Mouse (Mus musculus) gastrocnemius, postnatal 4 days (tissue): Measurements from ENCODE around the gene Bcor. TPM values are rescaled to one million over a fixed set of nuclear protein-coding genes. Genes with fewer than 3 reads are reported as not detected.
A peak's percentile ranks its signal among the peaks of the same experiment; 100 is the strongest.

Experiments
- DNase-seq, 2 experiments: peaks; one replicate each; pipeline ENCODE4 v3.0.0; 2021 to 2022; ENCODE audit warnings: low spot score in 2 of 2, mixed read lengths in 2 of 2
- total RNA-seq, 2 experiments: library from RNA; stranded (reverse); gene quantifications; 2 replicates each; pipeline ENCODE4 v1.2.3; 2021

Bcor gene
- total RNA-seq, 2 experiments from 2014 or later = 38.1 to 38.7 TPM

GRCm38 (mm10) chrX:12072721-12073120, 87.4 kb downstream of the Bcor start:
- peak in 1 of 2 experiments; percentile 34 for DNase-seq

GRCm38 (mm10) chrX:12068978-12069724, 91.0 kb downstream of the Bcor start:
- peak in 1 of 2 experiments; percentile 20 for DNase-seq

- no peak for DNase-seq
Measured at GRCm38 (mm10) chrX:12067851-12068510, 92.2 kb downstream of the Bcor start.

- DNase-seq = no peak
Measured at GRCm38 (mm10) chrX:12067031-12067430, 93.1 kb downstream of the Bcor start.

- DNase-seq = peak in 1 of 2 experiments; percentile 14
Measured at GRCm38 (mm10) chrX:12065782-12066181, 94.4 kb downstream of the Bcor start.

GRCm38 (mm10) chrX:12062932-12063260, 97.3 kb downstream of the Bcor start:
- DNase-seq = no peak

DNA sequence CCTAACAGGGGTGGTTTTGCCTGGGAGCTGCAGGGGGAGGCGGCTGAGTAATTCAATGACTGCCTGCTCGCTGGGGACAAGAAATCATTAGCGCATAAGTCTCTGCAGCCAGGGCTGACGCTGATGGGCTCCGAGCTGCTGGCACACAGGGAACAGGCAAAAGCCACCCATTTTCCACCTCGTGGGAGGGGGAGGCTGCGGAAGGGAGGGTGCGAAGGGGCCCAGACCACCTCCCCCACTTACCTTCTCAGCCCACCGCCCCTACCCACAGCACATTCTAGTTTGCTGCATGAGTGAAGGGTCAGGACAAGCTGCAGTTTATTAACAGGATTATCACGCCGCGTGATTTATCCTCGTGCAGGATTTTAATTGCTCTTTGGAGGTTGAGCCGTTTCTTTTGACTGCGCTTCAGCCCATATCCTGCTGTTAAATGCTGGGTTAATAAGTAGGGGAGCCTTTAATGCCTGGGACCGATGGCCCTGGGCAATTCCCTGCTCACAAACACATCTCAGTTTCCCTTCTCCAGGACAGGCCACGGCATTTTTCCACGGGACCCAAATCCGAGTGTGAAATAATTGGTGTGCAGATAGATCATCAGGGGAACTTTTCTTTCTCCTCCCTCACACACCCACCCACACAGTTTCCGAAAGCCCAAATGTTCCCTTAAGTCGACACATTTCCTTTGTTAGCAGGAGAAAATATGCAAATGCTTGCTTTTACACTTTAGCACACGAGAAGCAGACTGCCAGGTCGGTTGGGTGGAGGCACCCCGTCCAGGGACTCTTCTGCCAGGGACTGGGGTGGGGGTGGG, 97.8 kb downstream of the Bcor start:
- no peak for DNase-seq

DNA sequence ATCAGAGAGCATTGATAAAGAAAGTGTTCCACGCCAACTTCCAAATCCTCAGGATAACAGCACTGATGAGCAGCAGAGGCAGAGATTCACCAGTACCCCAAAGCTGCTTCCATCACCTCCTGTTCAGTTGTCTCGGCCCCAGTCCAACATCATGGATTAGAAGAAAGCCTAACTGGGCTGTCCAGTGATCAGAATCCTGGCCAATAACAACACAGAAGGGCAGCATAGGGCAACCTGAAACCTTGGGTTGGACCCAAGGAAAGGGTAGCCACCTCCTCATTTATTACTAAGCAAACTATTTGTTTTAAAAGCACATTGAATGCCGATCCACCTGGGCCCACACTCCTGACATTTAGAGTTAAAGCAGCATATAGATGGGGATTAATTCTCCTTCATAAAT, 99.3 kb downstream of the Bcor start:
- DNase-seq = no peak

DNA sequence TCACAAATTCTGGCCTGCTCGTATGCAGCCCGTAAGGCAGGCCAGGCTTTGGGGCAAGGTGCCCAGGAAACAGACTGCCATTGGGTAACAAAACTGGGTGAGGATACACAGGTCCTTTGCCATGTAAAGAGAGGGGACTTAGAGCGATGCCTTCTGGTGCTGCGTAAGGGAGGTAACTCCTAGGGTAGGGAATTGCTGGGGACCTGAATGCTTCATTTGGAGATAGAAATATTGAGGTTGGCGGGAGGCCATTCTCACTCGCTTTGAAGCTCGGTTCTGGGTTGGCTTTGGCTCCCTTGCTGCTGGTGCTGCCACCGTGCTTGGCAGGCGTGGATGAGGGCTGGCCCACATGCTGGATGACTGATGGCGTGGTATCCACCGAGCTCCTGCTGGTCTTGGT, 102.9 kb downstream of the Bcor start:
- no peak for DNase-seq

GRCm38 (mm10) chrX:12053315-12053914, 106.7 kb downstream of the Bcor start:
- DNase-seq = no peak

GRCm38 (mm10) chrX:12052651-12053050, 107.5 kb downstream of the Bcor start:
- DNase-seq = no peak

DNA sequence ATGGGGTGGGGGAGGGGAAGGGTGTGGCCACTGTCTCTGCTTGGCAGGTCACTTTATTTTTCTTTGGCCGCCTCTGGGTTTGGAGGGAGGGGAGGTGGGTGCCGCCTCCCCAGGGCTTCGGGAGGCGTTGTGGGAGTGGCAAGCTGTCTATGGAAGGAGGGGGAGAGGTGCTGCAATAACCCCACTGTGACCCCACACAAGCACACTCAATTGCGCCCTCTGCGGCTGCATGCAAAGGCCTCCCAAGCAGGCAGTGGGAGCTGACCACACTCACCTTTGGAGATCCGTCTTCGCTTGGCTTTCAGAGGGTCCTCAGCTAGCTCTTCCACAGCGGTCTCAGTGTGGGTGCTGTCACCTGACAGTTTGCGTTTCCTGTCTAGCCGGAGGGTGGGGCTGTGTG, 111.4 kb downstream of the Bcor start:
- no peak for DNase-seq

- DNase-seq = no peak
Measured at GRCm38 (mm10) chrX:12048166-12048565, 112.0 kb downstream of the Bcor start.

GRCm38 (mm10) chrX:12047223-12047911, 112.8 kb downstream of the Bcor start:
- DNase-seq = no peak

- no peak for DNase-seq
Measured at GRCm38 (mm10) chrX:12046676-12047075, 113.5 kb downstream of the Bcor start.

DNA sequence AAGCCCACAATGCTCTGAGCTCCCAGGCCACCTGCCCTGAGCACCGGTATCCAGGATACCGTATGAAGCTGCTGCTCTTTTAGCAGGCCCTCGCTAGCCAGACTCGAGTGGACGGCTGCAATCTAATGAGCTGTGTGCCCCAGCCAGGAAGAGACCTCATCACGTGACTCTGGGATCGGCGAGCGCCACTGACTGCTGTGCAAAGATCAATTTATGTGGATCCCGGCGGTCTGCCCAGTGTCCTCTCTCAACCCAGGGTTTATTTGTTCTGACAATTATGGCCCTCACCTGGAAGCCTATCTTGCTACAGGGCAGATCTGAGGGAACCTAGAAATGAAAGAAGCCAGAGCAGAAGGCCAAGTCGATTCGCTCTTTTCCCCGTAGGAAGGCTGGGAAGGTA, 116.8 kb downstream of the Bcor start:
- DNase-seq = no peak

GRCm38 (mm10) chrX:12041453-12041852, 118.7 kb downstream of the Bcor start:
- DNase-seq = no peak

DNA sequence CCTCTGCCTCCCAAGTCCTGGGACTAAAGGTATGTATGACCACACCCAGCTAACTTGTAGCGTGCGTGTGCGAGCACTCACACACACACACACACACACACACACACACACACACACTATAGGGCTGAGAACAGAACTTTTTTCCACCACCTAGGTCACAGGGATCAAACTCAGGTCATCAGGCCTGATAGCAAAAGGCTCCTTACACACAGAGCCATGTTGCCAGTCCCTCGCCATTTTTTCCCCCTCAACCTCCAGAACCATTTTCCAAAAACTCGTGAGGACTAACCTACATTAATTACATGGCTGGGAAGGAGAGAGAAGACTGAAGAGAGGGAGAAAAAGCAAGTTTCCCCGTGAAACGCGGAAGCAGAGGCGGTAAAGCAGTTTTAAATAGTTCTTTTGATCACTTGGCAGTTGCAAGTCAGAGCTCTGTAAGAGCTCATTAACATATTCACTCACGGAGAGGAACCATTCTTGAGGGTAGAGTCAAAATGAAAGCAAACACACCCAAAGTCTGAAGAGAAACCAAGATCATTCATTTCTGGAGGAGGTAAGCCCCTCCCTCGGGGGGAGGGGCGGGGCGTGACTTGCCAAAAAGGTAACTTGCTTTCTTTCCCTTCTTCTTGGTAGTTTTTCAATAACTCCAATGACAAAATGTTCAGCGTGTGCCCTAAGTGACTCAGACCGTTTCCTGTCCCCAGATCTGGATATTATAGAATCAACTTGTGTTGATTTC, 145.3 kb downstream of the Bcor start:
- DNase-seq = no peak

DNA sequence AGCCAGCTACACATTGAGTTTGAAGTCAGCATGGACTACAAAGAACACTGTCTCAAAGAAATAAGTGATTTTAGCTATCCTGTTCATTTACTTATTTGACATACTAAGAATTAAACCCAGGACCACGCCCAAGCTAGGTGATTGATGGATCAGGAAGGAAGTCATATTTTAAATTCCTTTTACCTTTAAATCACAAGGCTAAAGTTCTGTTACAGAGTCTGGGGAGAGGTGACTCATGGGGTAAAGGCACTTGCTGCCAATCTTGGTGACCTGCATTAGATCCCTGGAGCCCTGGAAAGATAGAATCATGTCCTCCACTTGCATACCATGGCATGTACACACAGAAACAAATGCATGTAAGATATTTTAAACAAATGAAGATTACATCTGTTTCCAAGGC, 149.5 kb downstream of the Bcor start:
- no peak for DNase-seq

- DNase-seq = no peak
Measured at GRCm38 (mm10) chrX:12009046-12009445, 151.1 kb downstream of the Bcor start.
